Mouse (Mus musculus) cerebellum, postnatal 4 days (tissue): ENCODE data around the gene Klk1b1.
"Not testable (repeated sequence)": the region's sequence is repeated elsewhere in the genome, so short reads cannot be mapped to it uniquely, and the experiment has no call there.

ENCODE experiments used
- DNase-seq, 2 experiments: peaks; one replicate each; pipeline ENCODE4 v3.0.0; 2022; ENCODE audit warnings: low spot score in 2 of 2, mixed read lengths in 1 of 2

Klk1b1 gene

GRCm38 (mm10) chr7:43966451-43966850 is at the start of gene Klk1b1:
Gene Klk1b1, plus strand, starts transcription at chr7:43966751.
- no peak for DNase-seq

- no peak for DNase-seq
These were observed 48.1 kb upstream of the Klk1b1 start for GRCm38 (mm10) chr7:43918426-43918825.

DNA sequence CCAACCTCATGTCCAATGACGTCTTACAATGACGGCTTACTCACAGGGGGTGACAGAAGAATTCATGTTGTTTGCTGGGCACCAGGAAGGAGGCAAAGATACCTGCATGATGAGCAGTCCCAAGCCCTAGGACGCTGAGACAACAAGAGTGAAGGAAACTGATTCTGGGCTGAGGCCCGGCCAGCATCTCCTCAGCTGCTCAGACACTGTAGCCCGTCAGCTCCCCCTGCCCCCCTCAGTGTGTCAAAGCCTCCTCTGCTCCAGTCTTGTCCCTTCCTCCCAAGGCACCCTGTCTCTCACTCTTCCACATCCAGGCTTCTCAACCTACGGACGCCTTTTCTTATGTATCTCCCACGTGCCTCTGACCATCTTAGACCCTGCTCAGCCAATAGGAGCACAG is 47.7 kb upstream of the Klk1b1 start:
- DNase-seq = no peak

DNA sequence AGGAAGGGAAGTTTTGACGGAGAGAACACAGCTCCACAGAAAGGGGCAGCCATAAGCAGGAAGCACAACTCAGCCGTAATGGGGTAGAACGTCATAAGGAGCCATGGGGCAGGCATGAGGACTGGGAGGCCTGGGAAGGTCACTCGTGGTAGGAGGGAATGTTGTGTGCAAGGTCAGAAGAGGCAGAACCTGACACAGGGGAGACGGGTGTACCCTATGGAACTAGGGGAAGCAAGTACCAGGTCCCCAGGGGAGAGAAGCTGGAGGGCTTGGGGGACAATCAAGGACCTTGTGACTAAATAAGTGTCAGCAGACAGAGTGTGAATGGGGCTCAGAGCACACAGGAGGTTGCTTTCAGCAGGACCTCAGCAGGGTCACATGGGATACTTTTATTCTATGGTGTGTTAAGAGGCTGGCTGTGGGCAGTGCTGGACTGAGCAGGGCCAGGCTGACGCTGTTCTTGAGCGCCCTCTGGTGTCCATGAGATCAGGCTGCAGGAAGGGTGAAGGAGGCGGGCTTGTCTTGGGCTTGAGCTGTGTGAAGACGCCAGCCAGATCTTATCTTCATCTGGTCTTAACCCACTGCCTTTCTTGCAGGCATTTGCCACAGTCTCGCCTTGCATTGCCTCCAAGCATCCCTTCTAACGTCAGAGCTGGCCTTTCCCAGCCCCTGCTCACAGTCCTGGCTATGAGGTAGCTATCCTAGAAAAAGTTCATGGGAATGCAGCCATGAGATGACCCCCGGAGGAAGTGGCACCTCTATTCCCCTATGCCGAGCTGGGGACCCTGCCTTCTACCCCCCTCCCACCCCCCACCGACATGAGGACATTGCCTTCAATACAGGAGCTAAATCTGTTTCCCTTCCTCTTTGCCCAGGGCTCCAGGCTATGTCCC is 46.7 kb upstream of the Klk1b1 start:
- peak; percentile 48 to 66 for DNase-seq

DNA sequence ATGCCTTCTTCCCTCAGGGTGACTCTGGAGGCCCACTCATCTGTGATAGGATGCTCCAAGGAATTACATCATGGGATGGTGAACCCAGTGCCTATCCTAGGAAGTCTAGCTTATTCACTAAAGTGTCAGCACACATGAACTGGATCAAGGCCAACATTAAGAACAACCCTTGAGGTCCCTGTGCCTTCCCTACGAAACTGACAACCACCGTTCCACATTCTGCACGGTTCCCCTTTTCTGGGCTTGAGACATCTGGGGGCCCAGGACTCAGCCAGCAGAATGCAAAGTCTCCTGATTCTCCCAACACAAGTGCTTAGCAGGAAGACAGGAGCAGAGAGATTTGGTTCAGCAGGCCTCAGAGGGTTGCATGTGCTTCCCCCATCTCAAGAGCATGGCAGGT is 46.0 kb upstream of the Klk1b1 start:
- DNase-seq = no peak

- DNase-seq = no peak
These were observed 45.5 kb upstream of the Klk1b1 start for GRCm38 (mm10) chr7:43921087-43921486.

DNA sequence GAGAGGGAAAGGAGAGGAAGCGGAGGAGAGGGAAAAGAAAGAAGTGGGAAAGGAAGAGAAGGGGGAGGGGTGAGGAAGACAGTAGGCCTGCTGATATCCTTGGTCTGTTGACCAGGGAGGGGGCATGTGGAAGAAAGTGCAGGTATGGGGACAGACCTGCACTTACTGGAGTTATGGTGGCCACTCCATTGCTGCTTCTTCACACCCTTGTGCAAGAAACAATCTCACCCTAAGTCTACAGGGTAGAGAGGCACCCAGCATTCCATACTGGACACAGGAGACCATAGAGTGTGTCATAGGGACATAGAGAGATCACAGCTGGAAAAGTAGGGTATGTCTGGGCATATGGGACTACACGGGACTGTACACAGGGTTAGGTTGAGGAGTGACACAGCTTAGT is 44.6 kb upstream of the Klk1b1 start:
- no peak for DNase-seq

DNA sequence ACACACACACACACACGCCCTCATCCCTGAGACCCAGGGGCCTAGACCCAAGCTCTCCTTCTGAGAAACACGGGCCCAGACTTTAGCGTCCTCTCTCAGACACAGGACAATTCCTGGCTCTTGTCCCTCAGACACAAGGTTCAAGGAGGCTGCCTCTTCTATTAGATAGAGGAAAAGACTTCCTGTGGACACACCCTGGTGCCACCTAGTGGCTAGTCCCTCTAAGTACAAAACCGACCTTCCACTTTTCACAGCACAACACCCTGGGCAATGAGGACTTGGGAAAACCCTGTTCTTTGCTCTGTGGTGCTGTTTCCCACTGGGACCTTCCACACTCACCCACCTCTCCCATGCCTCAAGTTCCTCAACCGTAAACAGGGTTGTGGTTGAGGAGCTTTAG is 40.6 kb upstream of the Klk1b1 start:
- no peak for DNase-seq

DNA sequence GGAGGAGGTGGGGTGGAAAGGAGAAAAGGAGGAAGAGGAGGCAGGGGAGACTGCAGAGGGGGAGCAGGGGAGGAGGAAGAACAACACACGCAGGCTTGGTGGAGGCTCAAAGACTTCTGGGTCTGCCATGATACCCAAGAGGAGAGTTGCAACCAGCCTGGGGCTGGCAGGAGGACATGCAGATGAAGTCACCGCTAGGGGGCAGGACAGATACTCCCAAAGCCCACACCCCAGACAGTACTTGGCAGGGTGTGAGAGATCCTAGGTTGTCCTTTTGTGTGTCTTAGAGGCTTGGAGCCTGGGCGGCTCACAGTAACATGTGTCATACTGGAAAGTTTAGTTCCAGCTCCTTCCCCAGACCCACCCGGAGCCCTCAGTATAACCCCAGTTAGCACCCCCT is 38.0 kb upstream of the Klk1b1 start:
- DNase-seq = peak in 1 of 2 experiments; percentile 15

DNA sequence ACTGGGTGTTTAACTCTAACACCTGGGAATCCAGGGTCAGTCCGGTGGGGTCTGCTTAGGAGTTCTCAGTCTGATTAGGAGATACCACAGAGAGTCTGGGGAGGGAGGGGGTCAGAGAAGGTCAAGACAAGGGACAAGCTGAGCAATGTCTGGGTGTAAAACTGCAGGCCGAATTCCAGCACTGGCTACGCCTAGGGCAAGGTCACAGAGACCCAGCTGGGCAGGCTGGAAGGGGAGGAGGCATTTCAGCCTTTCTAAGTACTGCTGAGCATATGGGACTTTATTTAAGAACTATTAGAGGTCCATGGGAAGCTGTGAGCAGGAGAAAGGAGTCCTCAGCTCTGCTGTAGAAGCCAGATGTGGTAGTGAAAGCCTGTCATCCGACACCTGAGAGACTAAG is 34.2 kb upstream of the Klk1b1 start:
- no peak for DNase-seq

- no peak for DNase-seq
These were observed 33.1 kb upstream of the Klk1b1 start, which contains the start of gene Klk15 for GRCm38 (mm10) chr7:43933440-43933839. Gene Klk15, plus strand, starts transcription at chr7:43933740.

DNA sequence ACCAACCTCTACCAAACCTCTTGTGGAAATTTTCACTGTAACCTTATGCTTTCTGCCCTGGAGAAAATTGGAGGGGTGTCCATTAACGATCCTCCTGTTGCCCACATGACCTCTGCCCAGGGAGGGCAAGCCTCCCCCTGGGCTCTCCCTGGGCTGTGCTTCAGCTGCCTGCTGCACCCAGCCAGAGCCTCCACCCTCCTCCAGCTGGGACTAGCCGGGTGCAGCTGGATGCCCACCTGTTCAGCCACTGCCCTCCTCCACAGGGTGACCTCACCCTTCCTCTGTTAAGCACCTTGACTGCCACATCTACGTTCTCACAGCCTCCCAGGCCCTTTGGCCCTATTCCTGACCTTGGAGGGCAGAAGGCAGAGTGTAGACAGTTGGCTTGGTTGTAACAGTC is 31.8 kb upstream of the Klk1b1 start:
- DNase-seq = no peak

GRCm38 (mm10) chr7:43936551-43936950 is 30.0 kb upstream of the Klk1b1 start:
- no peak for DNase-seq

DNA sequence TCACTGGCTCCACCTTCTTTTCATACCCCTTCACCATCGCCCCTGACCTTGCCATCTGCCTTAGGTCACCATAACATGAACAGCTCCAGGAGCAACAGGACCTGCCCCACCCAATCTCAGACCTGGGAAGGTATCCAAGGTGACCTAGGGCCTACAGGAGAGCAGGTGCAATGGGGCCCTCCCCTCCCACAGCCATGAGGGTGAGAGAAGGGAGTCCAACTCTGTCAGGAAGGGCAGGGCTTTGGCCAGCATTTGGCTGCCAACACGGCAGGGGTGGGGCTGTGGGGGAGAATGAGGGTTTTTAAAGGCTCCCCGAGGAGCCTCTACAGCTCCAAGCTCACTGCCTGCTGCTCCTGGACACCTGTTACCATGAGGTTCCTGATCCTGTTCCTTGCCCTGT is 24.3 kb upstream of the Klk1b1 start:
- not testable (repeated sequence) for DNase-seq

DNA sequence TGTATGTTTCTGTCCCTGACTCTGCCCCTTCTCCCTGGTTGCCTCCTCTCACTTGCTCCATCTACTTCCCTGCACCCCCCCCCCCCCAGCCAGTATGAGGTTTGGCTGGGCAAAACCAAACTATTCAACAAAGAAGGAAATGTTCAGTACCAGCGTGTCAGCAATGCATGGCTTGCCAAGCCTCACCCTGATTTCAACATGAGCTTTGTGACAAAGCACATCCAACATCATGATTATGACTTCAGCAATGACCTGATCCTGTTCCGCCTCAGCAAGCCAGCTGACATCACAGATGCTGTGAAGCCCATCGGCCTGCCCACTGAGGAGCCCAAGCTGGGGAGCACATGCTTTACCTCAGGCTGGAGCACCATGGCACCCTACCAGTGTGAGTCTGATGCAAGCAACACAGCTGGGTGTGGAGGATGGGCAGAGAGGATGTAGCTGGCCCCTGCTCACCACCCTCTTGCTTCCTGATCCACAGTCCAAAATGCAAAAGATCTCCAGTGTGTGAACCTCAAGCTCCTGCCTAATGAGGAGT is 21.8 kb upstream of the Klk1b1 start:
- DNase-seq = no peak

- no peak for DNase-seq
These were observed 16.2 kb upstream of the Klk1b1 start, which contains the start of gene Klk1b8 for GRCm38 (mm10) chr7:43950364-43950763. Gene Klk1b8, plus strand, starts transcription at chr7:43950664.

- no peak for DNase-seq
These were observed 13.8 kb upstream of the Klk1b1 start for GRCm38 (mm10) chr7:43952703-43953102.

GRCm38 (mm10) chr7:43967058-43967457 is 507 bp downstream of the Klk1b1 start:
- DNase-seq = no peak

DNA sequence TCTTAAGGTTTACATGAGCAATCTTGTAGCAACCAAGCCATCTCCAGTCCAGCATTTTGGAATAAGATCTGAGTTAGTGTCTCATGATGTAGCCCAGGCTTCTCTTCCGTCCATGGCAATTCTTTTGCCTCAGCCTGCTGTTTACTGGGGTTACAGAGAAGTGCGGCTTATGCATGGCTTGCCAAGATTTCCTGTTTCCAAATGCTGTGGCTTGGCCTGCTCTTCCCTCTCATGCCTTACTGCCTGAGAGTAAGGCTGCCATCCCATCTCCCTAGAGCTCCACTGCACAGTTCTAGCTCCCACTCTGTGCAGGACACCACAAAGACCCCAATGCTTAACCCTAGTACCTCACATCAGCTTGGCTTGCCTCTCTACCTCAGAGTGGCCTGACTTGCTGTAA is 1.1 kb downstream of the Klk1b1 start:
- DNase-seq = no peak

GRCm38 (mm10) chr7:43975761-43976160 is 9.2 kb downstream of the Klk1b1 start, which contains the start of gene Klk1b9:
Gene Klk1b9, plus strand, starts transcription at chr7:43976061.
- not testable (repeated sequence) for DNase-seq

DNA sequence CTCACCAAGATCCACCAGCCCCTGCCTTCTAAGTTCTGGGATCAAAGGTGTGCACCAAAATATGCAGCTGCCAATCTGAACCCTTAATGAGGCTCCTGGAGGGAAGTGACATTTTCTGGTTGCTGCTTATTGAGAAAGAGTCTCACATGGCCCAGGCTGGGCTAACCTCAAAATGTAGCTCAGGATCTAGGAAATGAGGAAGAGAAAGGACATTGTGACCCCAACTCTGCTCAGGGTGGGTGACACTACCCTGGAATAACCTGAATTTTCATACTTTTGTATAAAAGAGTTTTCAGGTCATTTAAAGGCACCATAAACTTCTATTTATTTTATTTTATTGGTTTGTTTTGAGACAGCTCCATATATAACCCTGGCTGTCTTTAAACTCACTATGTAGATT is 19.1 kb downstream of the Klk1b1 start:
- no peak for DNase-seq

- DNase-seq = not testable (repeated sequence)
These were observed 28.3 kb downstream of the Klk1b1 start for GRCm38 (mm10) chr7:43994821-43995220.

DNA sequence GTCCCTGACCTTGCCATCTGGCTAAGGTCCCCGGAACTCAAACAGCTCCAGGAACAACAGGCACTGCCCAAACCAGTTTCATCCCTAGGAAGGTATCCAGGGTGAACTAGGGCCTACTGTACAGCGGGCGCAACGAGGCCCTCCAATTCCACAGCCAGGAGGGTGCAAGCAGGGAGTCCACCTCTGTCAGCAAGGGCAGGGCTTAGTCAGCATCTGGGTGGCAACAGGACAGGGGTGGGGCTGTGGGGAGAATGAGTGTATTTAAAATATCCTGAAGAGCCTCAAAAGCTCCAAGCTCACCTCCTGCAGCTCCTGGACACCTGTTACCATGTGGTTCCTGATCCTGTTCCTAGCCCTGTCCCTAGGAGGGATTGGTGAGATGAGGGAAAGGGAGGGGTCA is 29.0 kb downstream of the Klk1b1 start, which contains the start of gene Klk1b11:
Klk1b11 (plus strand) TSS at position 301 of the 400 bp plus-strand sequence.
- not testable (repeated sequence) for DNase-seq
